Mouse (Mus musculus) right cerebral cortex, postnatal 25 days (tissue): ENCODE measurements at regions not wholly inside any gene's neighbourhood (a gene's known extent, or its start where the extent isn't known, plus 50 kb on each side); places are given as distances from the start of the nearest gene placed in this dataset.

Experiments
- DNase-seq: peaks from one replicate; pipeline ENCODE4 v3.0.0; 2022

GRCm38 (mm10) chr10:123997260-123997659, 733.5 kb downstream of the Fam19a2 start:
- DNase-seq, result no peak

GRCm38 (mm10) chr10:123998959-123999358, 735.2 kb downstream of the Fam19a2 start:
- no peak for DNase-seq

GRCm38 (mm10) chr10:124045031-124045430, 781.2 kb downstream of the Fam19a2 start:
- DNase-seq, result no peak

- no peak for DNase-seq
These were observed 782.0 kb downstream of the Fam19a2 start for GRCm38 (mm10) chr10:124045791-124046190.

GRCm38 (mm10) chr10:124082756-124083155, 819.0 kb downstream of the Fam19a2 start:
- no peak for DNase-seq

GRCm38 (mm10) chr10:124090547-124090946, 826.8 kb downstream of the Fam19a2 start:
- DNase-seq, result no peak

GRCm38 (mm10) chr10:124091364-124091763, 827.6 kb downstream of the Fam19a2 start:
- DNase-seq, result no peak

- DNase-seq, result no peak
These were observed 855.8 kb downstream of the Fam19a2 start for GRCm38 (mm10) chr10:124119585-124119984.

GRCm38 (mm10) chr10:124138456-124138855, 874.7 kb downstream of the Fam19a2 start:
- DNase-seq, result no peak

GRCm38 (mm10) chr10:124142336-124142735, 878.5 kb downstream of the Fam19a2 start:
- no peak for DNase-seq

- no peak for DNase-seq
These were observed 883.1 kb downstream of the Fam19a2 start for GRCm38 (mm10) chr10:124146751-124147469.

GRCm38 (mm10) chr10:124163441-124163840, 899.6 kb downstream of the Fam19a2 start:
- no peak for DNase-seq

GRCm38 (mm10) chr10:124175598-124175997, 911.8 kb downstream of the Fam19a2 start:
- DNase-seq, result no peak

GRCm38 (mm10) chr10:124208317-124208716, 944.5 kb downstream of the Fam19a2 start:
- DNase-seq, result peak; percentile 16

- no peak for DNase-seq
These were observed 955.7 kb downstream of the Fam19a2 start for GRCm38 (mm10) chr10:124219461-124219860.

- DNase-seq, result no peak
These were observed 958.3 kb downstream of the Fam19a2 start for GRCm38 (mm10) chr10:124222068-124222467.

GRCm38 (mm10) chr10:124227061-124227460, 963.3 kb downstream of the Fam19a2 start:
- DNase-seq, result no peak

GRCm38 (mm10) chr10:124249358-124249757, 985.6 kb downstream of the Fam19a2 start:
- DNase-seq, result no peak

GRCm38 (mm10) chr10:124250004-124250403, 986.2 kb downstream of the Fam19a2 start:
- no peak for DNase-seq

GRCm38 (mm10) chr10:124288301-124288995, 1024.7 kb downstream of the Fam19a2 start:
- no peak for DNase-seq

GRCm38 (mm10) chr10:124297198-124297677, 1033.4 kb downstream of the Fam19a2 start:
- no peak for DNase-seq

- no peak for DNase-seq
These were observed 1040.9 kb downstream of the Fam19a2 start for GRCm38 (mm10) chr10:124304683-124305082.

GRCm38 (mm10) chr10:124305644-124306043, 1041.8 kb downstream of the Fam19a2 start:
- no peak for DNase-seq

- DNase-seq, result no peak
These were observed 1055.0 kb downstream of the Fam19a2 start for GRCm38 (mm10) chr10:124318761-124319160.
